11 mouse cellular contexts compared by ENCODE assay signal in the genomic region with DNA sequence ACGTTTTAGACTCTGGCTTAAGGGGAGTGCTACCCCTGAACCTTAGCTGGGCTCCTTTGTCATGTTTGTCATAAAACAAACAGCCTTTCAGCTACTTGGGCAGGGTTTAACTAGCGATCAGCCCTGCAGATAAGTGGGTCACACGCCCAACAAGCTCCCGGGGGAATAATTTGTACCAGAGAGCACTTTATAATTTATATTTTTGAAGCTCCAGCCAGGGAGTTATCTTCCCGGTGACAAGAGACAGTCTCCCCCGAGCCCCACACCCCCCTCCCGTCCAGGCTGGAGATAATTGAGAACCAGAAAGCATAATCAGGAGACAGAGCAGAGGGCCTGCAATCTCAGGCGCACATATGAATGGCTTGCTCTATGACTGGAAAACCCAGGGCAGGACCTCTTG. TPM values are rescaled to one million over a fixed set of nuclear protein-coding genes. Genes with fewer than 3 reads are reported as not detected.
A peak's percentile ranks its signal among the peaks of the same experiment; 100 is the strongest.
DNase-seq lines count a peak whose midpoint lies in the region; ATAC-seq and TF ChIP-seq lines count a peak whose summit lies in the region.
"Had no signal": no experiment of that assay in that cellular context is flagged by ENCODE, and none has a peak within 500 bp of the region (broad histone marks: within the 10 kb centered on the region; RNA-seq: fewer than 3 reads in every experiment).

No protein-coding gene starts in this region.

- WGBS in intestine, embryonic 14.5 days: 13% methylated on average over 8 of the region's 8 CpGs
- 16% methylated on average over 8 of the region's 8 CpGs for WGBS in intestine, postnatal 0 days
- WGBS in hindbrain, postnatal 0 days: 25% methylated on average over 8 of the region's 8 CpGs
- 20% methylated on average over 8 of the region's 8 CpGs for WGBS in midbrain, embryonic 15.5 days

- no peak for DNase-seq in intestine, embryonic 14.5 days (ENCODE audit: low spot score)
- DNase-seq in c-Kit-positive CD71-positive TER-119-positive erythroid progenitor cells, embryonic 14.5 days (ENCODE audit: low spot score): peak; percentile 64
- DNase-seq in hindbrain, postnatal 0 days (ENCODE audit: low spot score): peak; percentile 32
- no peak for DNase-seq in gastrocnemius, postnatal 36 days
- no peak for DNase-seq in spleen, adult 18-20 months
- DNase-seq: cerebellum, adult 2 months; gastrocnemius, postnatal 25 days; right cerebral cortex, postnatal 25 days had no signal

- H3K4me1 ChIP-seq in intestine, embryonic 14.5 days (replicated peaks; ENCODE audit: control insufficient read depth, insufficient read depth, low read length): peaks cover 7% of the 10 kb centered on the region
- H3K4me1 ChIP-seq in intestine, postnatal 0 days (replicated peaks; ENCODE audit: control insufficient read depth, insufficient read depth, low read length): peaks cover 16% of the 10 kb centered on the region
- no peaks in the 10 kb centered on the region for H3K4me1 ChIP-seq in hindbrain, postnatal 0 days (ENCODE audit: insufficient read depth, low read length)
- H3K4me1 ChIP-seq in midbrain, embryonic 15.5 days: peaks cover 6% of the 10 kb centered on the region

- no peak overlapping the region for H3K4me2 ChIP-seq in intestine, embryonic 14.5 days (ENCODE audit: low read length)
- H3K4me2 ChIP-seq in intestine, postnatal 0 days (replicated peaks; ENCODE audit: low read depth): no peak overlapping the region
- no peak overlapping the region for H3K4me2 ChIP-seq in hindbrain, postnatal 0 days (ENCODE audit: low read depth, low read length)
- no peak overlapping the region for H3K4me2 ChIP-seq in midbrain, embryonic 15.5 days
- H3K4me2 ChIP-seq: limb, embryonic 15.5 days had no signal

- no peak for ATAC-seq in intestine, embryonic 14.5 days (replicated peaks; ENCODE audit: low FRiP score, low TSS enrichment, low read depth)
- no peak for ATAC-seq in intestine, postnatal 0 days
- ATAC-seq in hindbrain, postnatal 0 days: no peak
- ATAC-seq in midbrain, embryonic 15.5 days (replicated peaks): no peak

- H3K9me3 ChIP-seq in intestine, embryonic 14.5 days (ENCODE audit: control insufficient read depth, low read length): no peaks in the 10 kb centered on the region
- H3K9me3 ChIP-seq in intestine, postnatal 0 days (ENCODE audit: control insufficient read depth): no peaks in the 10 kb centered on the region
- no peaks in the 10 kb centered on the region for H3K9me3 ChIP-seq in hindbrain, postnatal 0 days (ENCODE audit: low read length)
- no peaks in the 10 kb centered on the region for H3K9me3 ChIP-seq in midbrain, embryonic 15.5 days
- H3K9me3 ChIP-seq: limb, embryonic 15.5 days had no signal

- no peaks in the 10 kb centered on the region for H3K36me3 ChIP-seq in intestine, embryonic 14.5 days (ENCODE audit: control insufficient read depth, insufficient read depth, low read length)
- H3K36me3 ChIP-seq in intestine, postnatal 0 days (ENCODE audit: control insufficient read depth, insufficient read depth): no peaks in the 10 kb centered on the region
- H3K36me3 ChIP-seq in hindbrain, postnatal 0 days (ENCODE audit: insufficient read depth, low read length): no peaks in the 10 kb centered on the region
- no peaks in the 10 kb centered on the region for H3K36me3 ChIP-seq in midbrain, embryonic 15.5 days (replicated peaks)
- H3K36me3 ChIP-seq: limb, embryonic 15.5 days had no signal

- H3K9ac ChIP-seq in intestine, embryonic 14.5 days (ENCODE audit: low read length): no peak overlapping the region
- no peak overlapping the region for H3K9ac ChIP-seq in intestine, postnatal 0 days (ENCODE audit: low read depth, low read length)
- H3K9ac ChIP-seq in hindbrain, postnatal 0 days (replicated peaks; ENCODE audit: low read length): no peak overlapping the region
- no peak overlapping the region for H3K9ac ChIP-seq in midbrain, embryonic 15.5 days
- H3K9ac ChIP-seq: limb, embryonic 15.5 days had no signal

- 0 out of 2 replicates have a peak overlapping the region, but pooled peaks have one; percentile 11 for H3K27ac ChIP-seq in intestine, embryonic 14.5 days (ENCODE audit: low read depth)
- no peak overlapping the region for H3K27ac ChIP-seq in intestine, postnatal 0 days (ENCODE audit: low read depth, low read length)
- H3K27ac ChIP-seq in hindbrain, postnatal 0 days: no peak overlapping the region
- peak overlapping the region; percentile 25; the same call in 1 of the 2 replicates for H3K27ac ChIP-seq in midbrain, embryonic 15.5 days
- H3K27ac ChIP-seq: limb, embryonic 15.5 days had no signal

- no peaks in the 10 kb centered on the region for H3K27me3 ChIP-seq in intestine, embryonic 14.5 days (replicated peaks; ENCODE audit: control insufficient read depth, insufficient read depth, low read length)
- H3K27me3 ChIP-seq in intestine, postnatal 0 days (replicated peaks; ENCODE audit: control insufficient read depth, insufficient read depth, low read length): no peaks in the 10 kb centered on the region
- H3K27me3 ChIP-seq in hindbrain, postnatal 0 days (ENCODE audit: insufficient read depth, low read length): no peaks in the 10 kb centered on the region
- no peaks in the 10 kb centered on the region for H3K27me3 ChIP-seq in midbrain, embryonic 15.5 days (replicated peaks)
- H3K27me3 ChIP-seq: limb, embryonic 15.5 days had no signal

- TF ChIP-seq CTCF in intestine, postnatal 0 days (IDR thresholded peaks at IDR 0.05; ENCODE audit: low read depth): no peak
- no peak for TF ChIP-seq CTCF in hindbrain, postnatal 0 days (IDR thresholded peaks at IDR 0.05; ENCODE audit: low read depth)

- intact Hi-C loops in gastrocnemius, postnatal 36 days (cut with DNase I): no loop called here

- no peak overlapping the region for H3K4me3 ChIP-seq in intestine, embryonic 14.5 days (ENCODE audit: low read depth, low read length)
- no peak overlapping the region for H3K4me3 ChIP-seq in intestine, postnatal 0 days (ENCODE audit: low read depth, low read length)
- no peak overlapping the region for H3K4me3 ChIP-seq in hindbrain, postnatal 0 days (ENCODE audit: low read length)
- H3K4me3 ChIP-seq in midbrain, embryonic 15.5 days: no peak overlapping the region
- H3K4me3 ChIP-seq: limb, embryonic 15.5 days had no signal

RNA-seq across cellular contexts. Expression of gene Pim1, which starts 45.5 kb away (rescaled TPM):
- polyA plus RNA-seq in intestine, embryonic 14.5 days (2014; fragmentation: Nextera tagmentation; extraction: Ambion mirVana): 13.3 and 13.6 TPM in 2 replicates
- 16.8 and 18.9 TPM in 2 replicates for polyA plus RNA-seq in intestine, postnatal 0 days (2015; fragmentation: Nextera tagmentation; extraction: Ambion mirVana)
- total RNA-seq in hindbrain, postnatal 0 days (2014; rRNA removed): 15.4 and 18.9 TPM in 2 replicates
- 14.6 and 16.8 TPM in 2 replicates for polyA plus RNA-seq in hindbrain, postnatal 0 days (2015; fragmentation: Nextera tagmentation; extraction: Ambion mirVana)
- 10.3 and 10.9 TPM in 2 replicates for polyA plus RNA-seq in midbrain, embryonic 15.5 days (2015; fragmentation: Nextera tagmentation; extraction: Ambion mirVana)
- total RNA-seq in gastrocnemius, postnatal 36 days (2021): 10 to 100 TPM; 13.6 to 16.3 TPM

Comparison
In these comparisons a context has a peak if more than half of its experiments do, and no peak if none do; other contexts are left out.
1. H3K27ac ChIP-seq: peak in intestine, embryonic 14.5 days (single experiment) and midbrain, embryonic 15.5 days (single experiment); none in intestine, postnatal 0 days (single experiment) and hindbrain, postnatal 0 days (single experiment).
2. DNase-seq: peak in c-Kit-positive CD71-positive TER-119-positive erythroid progenitor cells, embryonic 14.5 days (single experiment) and hindbrain, postnatal 0 days (single experiment); none in intestine, embryonic 14.5 days (single experiment), gastrocnemius, postnatal 36 days (0 of 2) and spleen, adult 18-20 months (0 of 2).